Mouse (Mus musculus): ENCODE measurements around the gene Zc3h18. TPM values are rescaled to one million over a fixed set of nuclear protein-coding genes. Genes with fewer than 3 reads are reported as not detected.

The Zc3h18 gene
- polyA plus RNA-seq, 1 experiment from 2014 or later = 24.0 TPM

DNA sequence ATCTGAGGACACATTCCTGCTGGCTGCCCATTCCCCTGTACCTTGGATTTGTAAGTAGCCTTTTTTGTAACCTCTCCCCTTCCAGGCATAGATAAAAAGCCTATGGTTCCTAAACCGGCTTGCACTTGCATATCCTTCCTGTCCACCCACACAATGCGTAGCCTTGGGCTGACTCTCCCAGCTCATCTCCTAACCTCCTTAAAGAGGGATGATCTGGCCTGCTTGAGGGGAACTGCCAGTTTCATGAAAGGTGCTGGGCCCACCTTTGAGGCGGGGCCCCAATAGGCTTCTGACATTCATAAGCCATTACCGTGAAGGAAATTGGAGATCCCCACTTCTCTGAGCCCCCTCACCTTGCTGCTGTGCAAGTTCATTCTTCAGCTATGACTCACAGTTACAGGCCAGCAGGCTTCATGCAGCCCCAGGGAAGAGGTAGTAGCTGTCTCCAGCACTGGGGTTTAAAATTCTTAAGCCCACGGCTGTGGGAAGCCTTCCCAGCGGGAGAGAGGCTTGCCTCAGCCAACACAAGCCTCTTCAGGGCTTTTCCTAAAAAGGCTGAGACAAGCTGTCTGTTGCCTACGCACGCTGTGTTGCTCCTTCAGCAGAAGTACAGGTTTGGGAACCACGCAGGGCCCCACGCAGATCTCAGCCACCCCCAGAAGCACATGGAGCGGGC is 85.2 kb downstream of the Zc3h18 start:
- H3K4me1 ChIP-seq (replicated peaks; ENCODE audit: control insufficient read depth, insufficient read depth, low read length) = peaks cover 2% of the 10 kb centered on the region; the same call in 1 of the 2 replicates
- peaks cover 10% of the 10 kb centered on the region; the same call in 1 of the 2 replicates for H3K27me3 ChIP-seq (replicated peaks; ENCODE audit: control insufficient read depth, insufficient read depth, low read length)
- H3K9me3 ChIP-seq (ENCODE audit: control insufficient read depth) = no peaks in the 10 kb centered on the region
- no peak overlapping the region for H3K4me3 ChIP-seq (ENCODE audit: low read depth, low read length)
- TF ChIP-seq CTCF (IDR thresholded peaks at IDR 0.05; ENCODE audit: low read depth) = no peak
- no peak overlapping the region for H3K27ac ChIP-seq (ENCODE audit: low read depth, low read length)
- peaks cover 12% of the 10 kb centered on the region; the same call in 1 of the 2 replicates for H3K36me3 ChIP-seq (ENCODE audit: control insufficient read depth, insufficient read depth)
- WGBS = 77% methylated on average over 11 of the region's 11 CpGs
- no peak for ATAC-seq
- no peak overlapping the region; the same call in 1 of the 2 replicates for H3K4me2 ChIP-seq (replicated peaks; ENCODE audit: low read depth)
- H3K9ac ChIP-seq (ENCODE audit: low read depth, low read length) = no peak overlapping the region

DNA sequence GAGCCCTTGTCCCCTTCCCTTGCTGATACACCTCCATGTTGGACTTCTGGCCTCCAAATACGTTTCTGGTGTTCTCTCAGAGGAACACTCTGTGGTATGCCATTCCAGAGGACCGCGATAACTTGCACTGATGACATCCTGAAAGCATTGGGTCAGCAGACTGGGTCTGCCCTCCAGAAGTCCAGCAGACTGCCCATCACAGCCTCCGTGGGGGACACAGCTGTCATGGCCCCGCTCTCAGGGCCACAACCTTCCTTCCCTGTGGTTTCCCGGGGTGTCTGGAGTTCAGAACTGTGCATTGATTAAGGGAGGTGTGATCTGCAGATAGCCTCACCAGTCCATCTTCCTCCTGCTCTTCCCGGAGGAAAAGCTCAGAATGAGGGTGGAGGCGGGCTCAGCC is 86.1 kb downstream of the Zc3h18 start:
- TF ChIP-seq CTCF (IDR thresholded peaks at IDR 0.05; ENCODE audit: low read depth) = no peak
- Histone ChIP-seq H3K27me3 (replicated peaks; ENCODE audit: control insufficient read depth, insufficient read depth, low read length) (peaks cover 10% of the 10 kb centered on the region; the same call in 1 of the 2 replicates), H3K36me3 (ENCODE audit: control insufficient read depth, insufficient read depth) (peaks cover 21% of the 10 kb centered on the region), H3K4me1 (replicated peaks; ENCODE audit: control insufficient read depth, insufficient read depth, low read length) (peaks cover 2% of the 10 kb centered on the region; the same call in 1 of the 2 replicates), H3K27ac (ENCODE audit: low read depth, low read length) (no peak overlapping the region), H3K4me3 (ENCODE audit: low read depth, low read length) (no peak overlapping the region), H3K4me2 (replicated peaks; ENCODE audit: low read depth) (no peak overlapping the region), H3K9ac (ENCODE audit: low read depth, low read length) (no peak overlapping the region), H3K9me3 (ENCODE audit: control insufficient read depth) (no peaks in the 10 kb centered on the region)
- ATAC-seq = no peak
- 79% methylated on average over 8 of the region's 8 CpGs for WGBS

DNA sequence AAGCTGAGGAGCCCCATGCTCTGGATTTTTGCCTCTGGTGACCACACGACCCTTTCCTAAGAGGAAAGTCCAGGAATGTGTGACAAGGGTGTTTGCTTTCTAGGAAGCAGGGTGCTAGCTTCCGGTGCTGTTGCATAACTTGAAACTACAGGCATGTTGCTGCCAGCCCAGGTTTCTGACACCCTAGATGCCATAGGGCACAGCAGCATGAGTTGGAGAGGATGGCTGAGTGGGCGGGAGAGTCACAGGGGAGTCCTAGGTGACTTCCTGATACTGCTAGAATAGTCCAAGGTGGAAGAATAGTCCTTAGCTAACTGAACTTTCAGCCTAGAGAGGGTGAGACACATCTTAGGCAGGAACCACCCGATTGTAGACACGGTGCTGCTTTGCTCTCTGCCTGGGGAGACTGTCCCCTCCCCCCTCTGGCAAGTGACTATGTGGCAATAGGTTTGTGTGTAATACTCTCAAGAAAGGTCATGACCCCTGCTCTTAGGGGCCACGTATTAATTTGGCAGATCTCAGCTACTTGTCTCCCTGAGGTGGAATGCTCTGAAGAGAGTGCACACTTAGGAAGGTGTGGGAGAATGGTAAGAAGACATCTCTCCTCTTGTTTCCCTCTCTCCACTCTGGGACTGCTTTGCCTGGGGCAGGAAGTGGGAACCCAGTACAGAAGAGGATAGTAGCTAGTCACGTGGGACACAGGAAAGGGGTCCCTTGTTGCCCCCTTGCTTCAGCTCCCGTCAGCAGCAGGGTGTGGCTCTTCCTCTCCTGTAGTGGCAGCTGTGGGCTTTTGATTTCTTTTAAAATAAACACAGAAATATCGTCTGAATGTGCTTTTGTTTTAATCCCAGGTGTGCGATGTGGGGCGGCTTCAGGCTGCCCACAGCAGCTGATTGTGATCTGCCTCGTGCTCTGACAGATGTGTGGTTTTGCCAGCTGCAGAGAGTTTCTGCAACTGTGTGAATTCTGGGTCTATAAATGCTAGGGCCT is 87.5 kb downstream of the Zc3h18 start:
- Histone ChIP-seq H3K9ac (ENCODE audit: low read depth, low read length) (no peak overlapping the region), H3K9me3 (ENCODE audit: control insufficient read depth) (no peaks in the 10 kb centered on the region), H3K4me2 (replicated peaks; ENCODE audit: low read depth) (no peak overlapping the region), H3K27me3 (replicated peaks; ENCODE audit: control insufficient read depth, insufficient read depth, low read length) (peaks cover 8% of the 10 kb centered on the region; the same call in 1 of the 2 replicates), H3K36me3 (ENCODE audit: control insufficient read depth, insufficient read depth) (peaks cover 35% of the 10 kb centered on the region), H3K4me3 (ENCODE audit: low read depth, low read length) (no peak overlapping the region), H3K4me1 (replicated peaks; ENCODE audit: control insufficient read depth, insufficient read depth, low read length) (peaks cover 2% of the 10 kb centered on the region; the same call in 1 of the 2 replicates), H3K27ac (ENCODE audit: low read depth, low read length) (peak overlapping the region; percentile 67)
- TF ChIP-seq CTCF (IDR thresholded peaks at IDR 0.05; ENCODE audit: low read depth) = no peak
- WGBS = 25% methylated on average over 12 of the region's 12 CpGs
- ATAC-seq = peak; percentile 36

DNA sequence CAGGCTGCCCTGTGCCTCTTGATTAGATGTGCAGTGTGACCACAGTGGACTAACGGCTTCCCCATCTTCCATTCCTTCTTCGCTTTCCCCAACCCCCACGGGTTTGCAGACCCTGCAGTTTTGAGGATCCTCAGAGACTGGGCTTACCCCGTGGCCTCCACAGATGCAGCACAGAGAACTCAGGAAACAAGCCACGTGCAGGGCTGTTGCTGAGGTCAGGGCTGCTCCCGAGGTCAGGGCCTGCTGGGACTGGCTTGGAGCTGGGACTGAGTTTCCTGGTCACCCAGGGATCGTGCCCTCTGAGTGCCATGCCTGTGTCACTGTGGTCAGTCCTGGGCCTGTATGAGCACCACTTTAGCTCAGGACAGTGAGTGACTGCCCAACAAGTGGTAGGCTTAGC is 88.6 kb downstream of the Zc3h18 start:
- Histone ChIP-seq H3K36me3 (ENCODE audit: control insufficient read depth, insufficient read depth) (peaks cover 38% of the 10 kb centered on the region), H3K27me3 (replicated peaks; ENCODE audit: control insufficient read depth, insufficient read depth, low read length) (peaks cover 1% of the 10 kb centered on the region; the same call in 1 of the 2 replicates), H3K9me3 (ENCODE audit: control insufficient read depth) (no peaks in the 10 kb centered on the region), H3K27ac (ENCODE audit: low read depth, low read length) (no peak overlapping the region), H3K4me3 (ENCODE audit: low read depth, low read length) (no peak overlapping the region), H3K4me1 (replicated peaks; ENCODE audit: control insufficient read depth, insufficient read depth, low read length) (peaks cover 2% of the 10 kb centered on the region; the same call in 1 of the 2 replicates), H3K9ac (ENCODE audit: low read depth, low read length) (no peak overlapping the region), H3K4me2 (replicated peaks; ENCODE audit: low read depth) (no peak overlapping the region)
- no peak for TF ChIP-seq CTCF (IDR thresholded peaks at IDR 0.05; ENCODE audit: low read depth)
- no peak for ATAC-seq
- WGBS = 76% methylated on average over 7 of the region's 7 CpGs

Other genes starting within 250 kb of the Zc3h18 start
- 7.7 and 9.8 TPM in 2 replicates for gene Zfpm1, start 94.5 kb upstream of the Zc3h18 start, polyA plus RNA-seq (2015; fragmentation: Nextera tagmentation; extraction: Ambion mirVana)
- gene Trhr2, start 15.9 kb upstream of the Zc3h18 start, polyA plus RNA-seq (2015; fragmentation: Nextera tagmentation; extraction: Ambion mirVana) = not detected in 2 replicates
- gene Il17c, start 45.4 kb downstream of the Zc3h18 start, polyA plus RNA-seq (2015; fragmentation: Nextera tagmentation; extraction: Ambion mirVana) = not detected in 2 replicates
- gene Cyba, start 56.3 kb downstream of the Zc3h18 start, polyA plus RNA-seq (2015; fragmentation: Nextera tagmentation; extraction: Ambion mirVana) = 292 and 312 TPM in 2 replicates
- gene Mvd, start 66.8 kb downstream of the Zc3h18 start, polyA plus RNA-seq (2015; fragmentation: Nextera tagmentation; extraction: Ambion mirVana) = 18.7 and 19.2 TPM in 2 replicates
- 0.33 and 0.46 TPM in 2 replicates for gene Snai3, start 84.1 kb downstream of the Zc3h18 start, polyA plus RNA-seq (2015; fragmentation: Nextera tagmentation; extraction: Ambion mirVana)
- gene Rnf166, start 99.5 kb downstream of the Zc3h18 start, polyA plus RNA-seq (2015; fragmentation: Nextera tagmentation; extraction: Ambion mirVana) = 22.7 and 22.8 TPM in 2 replicates
- 22.4 and 26.4 TPM in 2 replicates for gene Ctu2, start 99.5 kb downstream of the Zc3h18 start, polyA plus RNA-seq (2015; fragmentation: Nextera tagmentation; extraction: Ambion mirVana)
- 4.4 and 7.3 TPM in 2 replicates for gene Piezo1, start 174.7 kb downstream of the Zc3h18 start, polyA plus RNA-seq (2015; fragmentation: Nextera tagmentation; extraction: Ambion mirVana)
- 13.3 and 14.0 TPM in 2 replicates for gene Cdt1, start 191.4 kb downstream of the Zc3h18 start, polyA plus RNA-seq (2015; fragmentation: Nextera tagmentation; extraction: Ambion mirVana)
- 676 and 681 TPM in 2 replicates for gene Aprt, start 200.3 kb downstream of the Zc3h18 start, polyA plus RNA-seq (2015; fragmentation: Nextera tagmentation; extraction: Ambion mirVana)
- gene Galns, start 234.9 kb downstream of the Zc3h18 start, polyA plus RNA-seq (2015; fragmentation: Nextera tagmentation; extraction: Ambion mirVana) = 58.1 and 59.0 TPM in 2 replicates
- 136 and 144 TPM in 2 replicates for gene Trappc2l, start 235.0 kb downstream of the Zc3h18 start, polyA plus RNA-seq (2015; fragmentation: Nextera tagmentation; extraction: Ambion mirVana)
- gene Pabpn1l, start 246.1 kb downstream of the Zc3h18 start, polyA plus RNA-seq (2015; fragmentation: Nextera tagmentation; extraction: Ambion mirVana) = 0.13 TPM in 1 of 2 replicates, not detected in the other